Mouse (Mus musculus) right cerebral cortex, postnatal 14 days (tissue): ENCODE results near the gene Gm853.
"Not testable (repeated sequence)": the region's sequence is repeated elsewhere in the genome, so short reads cannot be mapped to it uniquely, and the experiment has no call there.

Source experiments
- DNase-seq: peaks from one replicate; pipeline ENCODE4 v3.0.0; 2022

Gene Gm853

DNA sequence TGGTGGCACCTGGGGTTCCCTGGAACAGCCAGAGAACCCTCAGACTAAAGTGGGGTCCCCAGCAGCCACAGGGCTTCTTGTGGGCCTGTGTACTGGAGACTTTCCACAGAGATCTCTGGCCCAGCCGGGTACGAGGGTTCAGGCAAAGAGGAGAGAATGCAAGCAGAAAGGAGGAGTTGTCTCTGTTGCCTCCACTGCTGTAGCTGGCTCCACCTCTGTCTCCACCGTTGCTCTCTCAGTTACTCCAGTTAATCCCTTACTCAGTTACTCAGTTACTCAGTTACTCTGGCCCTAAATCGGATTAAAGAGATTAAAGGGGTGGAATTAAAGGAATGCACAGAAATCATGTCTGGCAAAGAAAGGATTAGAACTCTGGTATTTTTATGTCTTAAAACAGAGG is at the start of gene Gm853:
TSS of gene Gm853 (minus strand) at position 223 of the 400 bp plus-strand sequence.
- no peak for DNase-seq

DNA sequence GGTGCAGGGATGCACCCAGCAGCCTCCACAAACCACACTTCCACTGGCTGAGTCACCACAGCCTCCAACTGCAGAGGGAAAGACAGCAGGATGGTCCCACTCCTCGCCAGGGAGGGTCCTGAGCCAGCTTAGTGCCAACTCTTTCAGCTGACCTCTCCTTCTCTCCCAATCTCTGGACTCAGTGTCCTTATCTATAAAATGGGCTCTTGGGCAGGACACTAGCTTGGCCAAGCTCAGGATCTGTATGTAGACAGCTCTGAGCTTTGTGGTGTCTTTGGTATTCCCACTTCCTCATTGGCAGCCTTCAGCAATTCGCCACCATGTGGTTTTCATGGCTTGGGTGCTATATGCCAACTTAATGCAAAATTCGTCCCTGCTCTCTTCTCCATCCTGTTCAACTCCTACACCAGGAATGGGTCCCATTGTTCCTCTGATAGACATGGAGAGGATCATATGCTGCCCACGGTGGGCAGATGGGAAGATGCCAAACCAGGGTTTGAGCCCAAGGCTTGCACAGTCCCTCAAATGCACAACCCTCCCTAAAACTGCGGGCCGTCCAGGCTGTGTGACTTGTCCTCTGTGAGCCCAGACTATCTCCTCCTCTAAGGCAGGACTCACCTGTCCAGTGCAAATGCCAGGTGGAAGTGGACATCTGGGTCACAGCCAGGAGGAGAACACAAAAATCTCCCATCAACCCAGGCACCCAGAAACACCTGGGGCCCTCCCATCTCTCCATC is 48.6 kb upstream of the Gm853 start:
- no peak for DNase-seq

DNA sequence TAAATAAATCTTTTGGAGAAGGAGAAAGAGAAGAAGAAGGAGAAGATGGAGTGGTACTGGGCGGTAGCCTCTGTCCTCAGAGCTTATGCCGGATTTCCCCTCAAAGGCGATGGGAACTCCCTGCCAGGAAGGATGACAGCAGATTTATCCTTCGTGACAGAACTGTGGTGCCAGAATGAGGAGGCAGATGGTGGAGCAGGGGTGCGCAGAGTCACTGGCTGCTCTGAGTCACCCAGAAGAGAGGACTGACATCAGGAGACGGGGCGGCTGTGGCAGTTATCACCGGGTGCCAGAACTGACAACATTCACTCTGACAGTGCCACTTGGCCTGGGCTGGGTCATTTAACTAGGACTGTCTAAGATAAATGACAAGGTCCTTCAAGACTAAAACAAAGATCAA is 47.9 kb upstream of the Gm853 start:
- peak; percentile 55 for DNase-seq

DNA sequence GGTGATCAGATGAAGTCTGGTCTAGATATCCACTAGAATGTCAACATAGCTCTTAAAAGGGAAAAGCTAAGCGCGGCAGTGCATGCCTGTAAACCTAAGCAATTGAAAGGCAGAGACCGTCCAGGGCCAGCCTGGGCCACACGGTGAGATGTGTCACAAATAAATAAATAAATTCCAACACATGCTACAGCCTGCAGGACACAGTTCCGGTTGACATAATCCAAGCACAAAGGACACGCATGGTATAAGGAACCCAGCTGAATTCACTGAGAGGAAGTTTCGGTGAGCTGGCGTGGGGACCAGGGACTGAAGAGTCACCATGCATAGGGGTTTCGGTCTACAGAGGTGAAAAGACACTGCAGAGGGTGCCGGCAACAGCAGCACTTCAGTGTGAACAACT is 46.5 kb upstream of the Gm853 start:
- no peak for DNase-seq

- DNase-seq, result no peak
These were observed 44.9 kb upstream of the Gm853 start for GRCm38 (mm10) chr4:130267069-130267468.

- DNase-seq, result no peak
These were observed 44.4 kb upstream of the Gm853 start for GRCm38 (mm10) chr4:130266601-130267000.

DNA sequence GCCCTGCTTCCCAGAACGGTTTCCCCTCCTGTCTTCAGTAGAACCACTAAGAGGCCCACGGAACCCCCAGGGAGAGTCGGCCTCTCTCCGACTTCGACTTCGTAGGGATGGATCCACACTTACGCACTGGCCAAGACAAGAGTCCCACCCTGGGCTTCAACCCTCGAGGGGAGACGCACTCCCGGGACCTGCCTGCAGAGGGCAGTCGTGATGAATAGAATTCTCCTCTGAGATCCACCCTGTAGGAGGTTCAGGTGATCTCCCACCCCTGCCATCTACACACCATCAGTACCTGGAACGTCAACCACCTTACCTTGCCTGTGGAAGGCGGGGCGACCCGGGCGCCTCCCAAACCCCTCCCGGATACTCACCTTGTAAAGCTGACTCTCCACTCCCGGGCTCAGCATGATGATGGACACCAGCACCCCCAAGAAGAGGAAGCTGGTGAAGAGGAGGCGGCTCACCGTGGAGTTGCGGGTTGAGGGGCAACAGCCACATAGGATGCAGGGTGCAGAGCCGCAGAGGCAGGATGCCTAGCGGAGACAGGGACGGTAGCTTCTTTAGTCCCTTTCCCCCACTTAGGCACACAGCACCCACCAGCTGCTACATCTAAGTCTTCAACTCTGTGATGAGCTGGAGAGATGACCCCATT is 42.6 kb upstream of the Gm853 start:
- peak; percentile 67 for DNase-seq

- DNase-seq, result no peak
These were observed 41.9 kb upstream of the Gm853 start for GRCm38 (mm10) chr4:130264131-130264530.

DNA sequence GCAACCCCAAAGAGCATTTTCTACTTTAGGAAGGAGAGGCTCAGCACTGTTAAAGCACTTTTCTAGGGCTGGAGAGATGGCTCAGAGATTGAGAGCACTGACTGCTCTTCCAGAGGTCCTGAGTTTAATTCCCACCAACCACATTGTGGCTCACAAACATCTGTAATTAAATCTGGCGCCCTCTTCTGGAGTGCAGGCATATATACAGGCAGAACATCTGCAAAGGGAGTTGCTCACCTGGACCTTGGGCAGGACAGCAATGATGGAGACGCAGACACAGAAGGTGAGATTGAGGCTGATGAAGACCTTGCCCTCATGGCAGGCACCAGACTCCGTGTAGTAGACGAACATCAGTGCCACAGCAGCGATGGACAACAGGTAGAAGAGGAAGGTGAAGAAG is 38.2 kb upstream of the Gm853 start:
- no peak for DNase-seq

DNA sequence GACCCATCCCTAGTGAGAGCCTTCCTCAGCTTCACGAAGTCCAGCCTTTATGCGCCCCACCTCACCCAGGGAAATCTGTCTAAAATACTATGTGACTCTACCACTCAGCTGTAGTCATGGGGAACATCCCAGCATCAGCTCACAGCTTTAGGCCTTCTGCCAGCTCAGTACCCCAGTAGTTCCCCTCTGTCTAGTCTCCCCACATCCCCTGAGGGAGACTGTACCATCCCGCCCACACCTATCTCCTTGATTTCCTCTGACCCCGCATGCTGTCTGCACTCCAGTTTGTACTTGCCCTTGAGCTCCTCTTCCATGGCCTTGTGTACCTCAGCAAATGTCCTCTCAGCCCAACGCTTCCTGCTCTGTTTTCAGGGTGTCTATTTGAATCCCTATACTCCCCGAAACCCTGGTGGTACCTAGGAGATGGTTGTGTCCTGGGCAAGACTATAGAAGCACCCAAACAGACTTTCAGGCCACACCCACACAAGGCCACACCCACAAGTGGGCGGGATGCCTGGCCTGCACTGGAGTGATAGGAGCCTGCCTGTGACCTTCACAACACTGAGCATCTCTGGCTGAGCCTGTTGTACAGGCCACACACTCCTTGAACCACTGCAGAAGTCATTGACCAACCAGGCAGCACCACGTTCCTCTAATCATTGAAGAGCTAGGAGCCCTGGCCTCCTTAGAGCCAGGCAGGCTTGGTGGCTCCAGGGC is 30.4 kb upstream of the Gm853 start:
- no peak for DNase-seq

- DNase-seq, result no peak
These were observed 29.6 kb upstream of the Gm853 start for GRCm38 (mm10) chr4:130251763-130252162.

DNA sequence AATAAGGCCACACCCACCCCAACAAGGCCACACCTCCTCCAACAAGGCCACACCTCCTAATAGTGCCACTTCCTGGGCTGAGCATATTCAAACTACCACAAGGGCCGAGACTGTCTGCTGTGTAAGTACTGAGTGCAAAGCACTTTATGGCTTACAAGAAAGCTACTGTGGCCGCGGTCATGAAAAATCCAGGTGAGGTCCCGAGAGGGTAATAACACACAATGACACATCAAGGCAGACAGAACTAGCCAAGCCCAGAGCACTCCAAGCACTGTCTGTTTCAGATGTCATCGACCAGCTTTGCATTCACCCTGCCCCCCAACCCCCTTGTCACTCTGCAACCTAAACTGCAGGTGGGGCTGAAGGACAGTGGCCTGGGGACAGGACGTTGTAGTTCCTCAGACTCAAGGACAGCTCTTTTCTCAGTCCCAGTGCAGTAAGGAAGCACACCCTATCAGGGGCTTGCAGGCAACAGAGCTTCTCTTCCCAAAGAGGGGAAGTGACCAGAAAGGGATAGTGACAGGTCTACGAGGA is 29.0 kb upstream of the Gm853 start:
- no peak for DNase-seq

GRCm38 (mm10) chr4:130248636-130249035 is 26.4 kb upstream of the Gm853 start:
- no peak for DNase-seq

DNA sequence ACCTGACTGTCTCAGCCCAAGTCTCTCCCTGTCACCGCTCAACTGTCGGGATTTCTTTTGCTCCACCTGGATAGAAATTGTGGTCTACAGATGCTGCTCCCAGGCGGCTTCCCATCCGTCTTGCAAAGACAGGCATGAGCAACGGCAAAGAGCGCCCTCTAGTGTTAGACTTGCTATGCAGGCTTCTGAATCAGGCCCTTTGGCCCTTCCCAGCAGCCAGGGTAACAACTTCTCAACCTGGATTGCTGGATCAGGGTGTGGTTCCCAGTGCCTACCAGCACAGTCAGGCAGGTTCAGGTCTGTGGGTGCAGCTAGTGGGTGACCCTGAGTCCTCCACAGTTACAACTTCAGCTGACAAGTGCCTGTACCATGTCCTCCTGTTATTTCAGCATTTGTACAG is 23.9 kb upstream of the Gm853 start:
- peak; percentile 80 for DNase-seq

- DNase-seq, result no peak
These were observed 22.5 kb upstream of the Gm853 start for GRCm38 (mm10) chr4:130244749-130245148.

- not testable (repeated sequence) for DNase-seq
These were observed 21.4 kb upstream of the Gm853 start for GRCm38 (mm10) chr4:130243621-130244020.

DNA sequence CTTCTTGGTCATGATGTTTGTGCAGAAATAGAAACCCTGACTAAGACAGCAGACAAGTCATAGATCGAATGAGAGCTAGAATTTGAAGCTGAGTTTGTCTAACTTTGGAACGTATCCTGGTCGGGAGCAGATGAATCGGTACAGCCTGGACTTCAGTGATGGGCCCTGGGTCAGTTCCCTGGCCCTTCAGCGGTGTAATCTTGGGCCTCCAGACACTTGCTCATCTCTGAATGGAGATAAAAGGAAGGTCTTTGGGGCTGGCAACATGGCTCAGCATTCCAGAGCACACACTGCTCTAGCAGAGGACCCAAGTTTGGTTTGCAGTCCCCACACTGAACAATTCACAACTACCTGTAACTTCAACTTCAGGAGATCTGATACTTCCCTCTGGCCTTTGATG is 20.8 kb upstream of the Gm853 start:
- no peak for DNase-seq

DNA sequence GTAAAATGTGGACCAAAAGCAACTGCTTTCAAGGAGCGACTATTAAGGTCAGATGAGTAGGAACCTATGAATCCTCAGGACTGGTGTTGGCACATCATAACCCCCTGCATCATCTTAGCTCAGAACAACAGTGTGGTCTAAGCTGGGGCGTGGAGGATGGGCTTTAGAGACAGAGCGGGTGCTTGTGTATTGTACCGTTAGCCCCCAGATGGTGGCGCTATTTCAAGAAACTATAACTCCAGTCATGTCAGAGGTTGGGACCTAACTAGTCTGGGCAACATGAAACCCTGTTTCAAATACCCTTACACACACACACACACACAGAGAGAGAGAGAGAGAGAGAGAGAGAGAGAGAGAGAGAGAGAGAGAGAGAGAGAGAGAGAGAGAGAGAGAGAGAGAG is 18.5 kb upstream of the Gm853 start:
- DNase-seq, result no peak

GRCm38 (mm10) chr4:130237607-130238006 is 15.4 kb upstream of the Gm853 start:
- no peak for DNase-seq

- no peak for DNase-seq
These were observed 14.2 kb upstream of the Gm853 start for GRCm38 (mm10) chr4:130236361-130236760.

DNA sequence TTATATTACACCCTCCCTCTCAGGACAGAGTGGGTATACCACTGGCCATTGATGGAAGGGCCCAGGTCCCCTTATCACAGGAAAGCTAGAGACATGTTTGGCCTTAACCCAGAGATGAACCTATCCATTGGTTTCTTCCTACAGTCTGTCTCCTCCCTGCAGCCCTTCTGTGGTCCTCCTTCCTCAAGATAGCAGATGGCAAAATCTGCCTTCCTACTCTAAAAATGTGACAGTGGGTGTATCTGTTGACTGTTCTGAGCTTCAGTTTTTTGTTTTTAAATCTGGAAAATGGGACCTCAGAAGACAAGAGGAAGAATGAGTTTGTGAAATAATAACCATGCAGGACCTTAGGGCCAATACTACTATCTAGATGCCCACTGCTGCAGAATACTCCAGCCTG is 1.9 kb upstream of the Gm853 start:
- DNase-seq, result no peak

- DNase-seq, result no peak
These were observed 2.0 kb downstream of the Gm853 start for GRCm38 (mm10) chr4:130220176-130220575.

DNA sequence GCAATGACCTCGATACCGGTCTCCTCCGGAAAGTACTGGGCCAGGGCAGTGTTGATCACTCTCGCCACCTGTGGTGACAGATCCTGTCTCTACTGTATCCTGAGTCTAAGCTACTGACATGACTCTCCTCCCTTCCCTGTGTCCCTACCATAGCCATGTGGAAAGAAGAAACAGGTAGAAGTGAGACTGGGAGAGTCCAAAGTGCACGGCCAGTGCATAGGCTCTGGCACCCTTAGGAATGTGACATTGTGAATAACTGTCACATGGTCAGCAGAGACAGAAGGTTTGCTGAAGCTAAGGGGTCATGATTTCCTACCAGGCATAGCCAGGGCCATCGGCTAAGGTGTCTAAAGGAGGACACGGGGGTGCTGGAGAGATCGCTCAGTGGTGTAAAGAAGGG is 6.8 kb downstream of the Gm853 start:
- no peak for DNase-seq

GRCm38 (mm10) chr4:130213857-130214256 is 8.3 kb downstream of the Gm853 start:
- no peak for DNase-seq
